Comparison of ENCODE assay signal across 9 mouse cellular contexts in the genomic region with DNA sequence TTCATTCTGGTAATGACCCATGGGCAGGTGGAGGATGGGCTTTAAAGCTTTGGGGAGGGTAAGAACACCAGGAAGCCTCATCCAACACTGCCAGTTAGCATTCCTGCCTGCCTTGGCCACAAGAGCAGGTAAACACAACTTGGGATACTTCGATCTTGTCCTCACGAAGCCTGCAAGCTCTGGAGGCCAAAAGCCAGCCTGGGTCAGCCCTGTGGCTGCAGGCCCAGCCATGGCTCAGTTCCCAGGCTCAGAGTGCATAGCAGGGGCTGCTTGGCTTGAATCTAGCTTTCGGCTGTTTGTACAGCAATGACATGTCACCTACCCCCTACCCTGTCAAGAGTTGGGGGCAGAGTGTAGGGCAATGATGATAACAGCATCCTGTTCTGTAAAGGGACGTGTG. TPM values are rescaled to one million over a fixed set of nuclear protein-coding genes. Genes with fewer than 3 reads are reported as not detected.
DNase-seq lines count a peak whose midpoint lies in the region; ATAC-seq and TF ChIP-seq lines count a peak whose summit lies in the region.
"Had no signal": no experiment of that assay in that cellular context is flagged by ENCODE, and none has a peak within 500 bp of the region (broad histone marks: within the 10 kb centered on the region; RNA-seq: fewer than 3 reads in every experiment).

No protein-coding gene starts in this region.

- H3K4me3 ChIP-seq in lung, embryonic 14.5 days (ENCODE audit: low read depth, low read length), result no peak overlapping the region
- no peak overlapping the region for H3K4me3 ChIP-seq in liver, postnatal 0 days (ENCODE audit: low read depth, low read length)
- H3K4me3 ChIP-seq: hindbrain, embryonic 15.5 days had no signal

- no peaks in the 10 kb centered on the region for H3K27me3 ChIP-seq in lung, embryonic 14.5 days (ENCODE audit: insufficient read depth, low read length)
- no peaks in the 10 kb centered on the region for H3K27me3 ChIP-seq in liver, postnatal 0 days (ENCODE audit: insufficient read depth, low read length)
- H3K27me3 ChIP-seq: hindbrain, embryonic 15.5 days had no signal

- TF ChIP-seq EP300 in liver, postnatal 0 days (IDR thresholded peaks at IDR 0.05; ENCODE audit: low read depth), result no peak

- ATAC-seq in lung, embryonic 14.5 days (ENCODE audit: insufficient read depth), result no peak
- no peak for ATAC-seq in liver, postnatal 0 days

- peak; percentile 4 for DNase-seq in lung, embryonic 14.5 days
- no peak for DNase-seq in lung, postnatal 25 days (ENCODE audit: low spot score)
- DNase-seq in cerebellum, adult 9-11 months, result peak; percentile 86
- peak; percentile 69 to 82 for DNase-seq in heart, postnatal 14 days
- peak; percentile 46 for DNase-seq in liver, postnatal 0 days
- DNase-seq in layer of hippocampus, postnatal 10 days (ENCODE audit: low spot score in 2 of 2), result no peak
- no peak for DNase-seq in spleen, postnatal 14 days (ENCODE audit: low spot score in 2 of 2)
- DNase-seq in spleen, postnatal 10 days (ENCODE audit: low spot score in 2 of 2), result no peak

- H3K27ac ChIP-seq in lung, embryonic 14.5 days (ENCODE audit: low read depth), result no peak overlapping the region
- peak overlapping the region; percentile 30; the same call in 1 of the 2 replicates for H3K27ac ChIP-seq in liver, postnatal 0 days (ENCODE audit: low read depth)
- H3K27ac ChIP-seq: hindbrain, embryonic 15.5 days had no signal

- H3K4me2 ChIP-seq in lung, embryonic 14.5 days, result no peak overlapping the region
- H3K4me2 ChIP-seq in liver, postnatal 0 days (ENCODE audit: low read depth, low read length), result peak overlapping the region; percentile 40
- H3K4me2 ChIP-seq: hindbrain, embryonic 15.5 days had no signal

- intact Hi-C loops in heart, postnatal 14 days (cut with DNase I), result no loop called here

- TF ChIP-seq CTCF in lung, embryonic 14.5 days (IDR thresholded peaks at IDR 0.05; ENCODE audit: low read depth), result no peak
- no peak for TF ChIP-seq CTCF in liver, postnatal 0 days (IDR thresholded peaks at IDR 0.05; ENCODE audit: low read depth)

- no peaks in the 10 kb centered on the region for H3K9me3 ChIP-seq in lung, embryonic 14.5 days (ENCODE audit: low read depth, low read length)
- no peaks in the 10 kb centered on the region for H3K9me3 ChIP-seq in liver, postnatal 0 days (ENCODE audit: low read length)
- H3K9me3 ChIP-seq: hindbrain, embryonic 15.5 days had no signal

- 49% methylated on average over 4 of the region's 4 CpGs for WGBS in lung, embryonic 14.5 days
- WGBS in liver, postnatal 0 days (ENCODE audit: insufficient replicate concordance), result 73% methylated on average over 4 of the region's 4 CpGs

- H3K9ac ChIP-seq in lung, embryonic 14.5 days, result no peak overlapping the region
- H3K9ac ChIP-seq in liver, postnatal 0 days (replicated peaks), result 0 out of 2 replicates have a peak overlapping the region, but pooled peaks have one; percentile 16
- H3K9ac ChIP-seq: hindbrain, embryonic 15.5 days had no signal

- H3K4me1 ChIP-seq in lung, embryonic 14.5 days (ENCODE audit: insufficient read depth), result no peaks in the 10 kb centered on the region; the same call in 1 of the 2 replicates
- H3K4me1 ChIP-seq in liver, postnatal 0 days (ENCODE audit: insufficient read depth), result peaks cover 37% of the 10 kb centered on the region

- H3K36me3 ChIP-seq in lung, embryonic 14.5 days (ENCODE audit: insufficient read depth), result no peaks in the 10 kb centered on the region
- H3K36me3 ChIP-seq in liver, postnatal 0 days (replicated peaks; ENCODE audit: insufficient read depth, low read length), result peaks cover 7% of the 10 kb centered on the region
- H3K36me3 ChIP-seq: hindbrain, embryonic 15.5 days had no signal

RNA-seq across cellular contexts. Expression of gene Slc22a4, which starts 21.0 kb away (rescaled TPM):
- polyA plus RNA-seq in lung, embryonic 14.5 days (2014; fragmentation: Nextera tagmentation; extraction: Ambion mirVana), result 0.38 and 0.45 TPM in 2 replicates
- 1 to 10 TPM; 3.5 to 4.7 TPM for total RNA-seq in heart, postnatal 14 days (2021)
- 12.9 and 13.4 TPM in 2 replicates for polyA plus RNA-seq in liver, postnatal 0 days (2015; fragmentation: Nextera tagmentation; extraction: Ambion mirVana)
- 1 to 10 TPM; 6.7 to 7.6 TPM for total RNA-seq in layer of hippocampus, postnatal 10 days (2021)

RNA-seq across cellular contexts. Expression of gene Slc22a21, which starts 26.8 kb away (rescaled TPM):
- 5.7 and 5.8 TPM in 2 replicates for polyA plus RNA-seq in lung, embryonic 14.5 days (2014; fragmentation: Nextera tagmentation; extraction: Ambion mirVana)
- total RNA-seq in heart, postnatal 14 days (2021), result 1 to 10 TPM; 1.7 to 2.5 TPM
- 0.90 and 1.3 TPM in 2 replicates for polyA plus RNA-seq in liver, postnatal 0 days (2015; fragmentation: Nextera tagmentation; extraction: Ambion mirVana)
- 1 to 10 TPM; 3.7 to 4.1 TPM for total RNA-seq in layer of hippocampus, postnatal 10 days (2021)

Comparison
In these comparisons a context has a peak if more than half of its experiments do, and no peak if none do; other contexts are left out.
1. DNase-seq: peak in lung, embryonic 14.5 days (single experiment), cerebellum, adult 9-11 months (single experiment), heart, postnatal 14 days (2 of 2) and liver, postnatal 0 days (single experiment); none in lung, postnatal 25 days (single experiment), layer of hippocampus, postnatal 10 days (0 of 2), spleen, postnatal 14 days (0 of 2) and spleen, postnatal 10 days (0 of 2).